Mouse (Mus musculus) intestine, embryonic 16.5 days (tissue): ENCODE results near the gene Olfr536. TPM values are rescaled to one million over a fixed set of nuclear protein-coding genes. Genes with fewer than 3 reads are reported as not detected.

Experiments
- polyA plus RNA-seq: library from polyadenylated mRNA; unstranded; fragments of >200 nt; fragmentation: Nextera tagmentation; extraction: Ambion mirVana; gene quantifications from 2 replicates; pipeline ENCODE4 v1.2.1, GENCODE M21; 2015

Olfr536 gene
- polyA plus RNA-seq, 1 experiment from 2014 or later, result not detected

Other genes with a start within 250 kb of the Olfr536 start
- not detected in 2 replicates for gene Olfr525, start 186.5 kb downstream of the Olfr536 start, polyA plus RNA-seq
- gene Olfr527, start 173.4 kb downstream of the Olfr536 start, polyA plus RNA-seq, result not detected in 2 replicates
- gene Olfr60, start 145.7 kb downstream of the Olfr536 start, polyA plus RNA-seq, result not detected in 2 replicates
- not detected in 2 replicates for gene Olfr530, start 131.1 kb downstream of the Olfr536 start, polyA plus RNA-seq
- gene Olfr531, start 104.5 kb downstream of the Olfr536 start, polyA plus RNA-seq, result not detected in 2 replicates
- gene Olfr532, start 85.8 kb downstream of the Olfr536 start, polyA plus RNA-seq, result not detected in 2 replicates
- gene Olfr533, start 44.0 kb downstream of the Olfr536 start, polyA plus RNA-seq, result not detected in 2 replicates
- gene Olfr535, start 23.2 kb downstream of the Olfr536 start, polyA plus RNA-seq, result not detected in 2 replicates
- not detected in 2 replicates for gene Olfr538, start 60.5 kb upstream of the Olfr536 start, polyA plus RNA-seq
- not detected in 2 replicates for gene Olfr46, start 93.9 kb upstream of the Olfr536 start, polyA plus RNA-seq
- not detected in 2 replicates for gene Olfr61, start 121.6 kb upstream of the Olfr536 start, polyA plus RNA-seq
- gene Olfr53, start 139.1 kb upstream of the Olfr536 start, polyA plus RNA-seq, result not detected in 2 replicates
- gene Olfr539, start 152.5 kb upstream of the Olfr536 start, polyA plus RNA-seq, result not detected in 2 replicates
- not detected in 2 replicates for gene Olfr45, start 174.6 kb upstream of the Olfr536 start, polyA plus RNA-seq
- not detected in 2 replicates for gene Olfr541, start 189.9 kb upstream of the Olfr536 start, polyA plus RNA-seq